Mouse (Mus musculus) forebrain, embryonic 10.5 days (tissue): ENCODE results near the gene Fam19a5. TPM values are rescaled to one million over a fixed set of nuclear protein-coding genes. Genes with fewer than 3 reads are reported as not detected.
A peak's percentile ranks its signal among the peaks of the same experiment; 100 is the strongest.

ENCODE experiments used
- DNase-seq: peaks from one replicate; pipeline ENCODE4 v3.0.0-alpha.2; 2017; ENCODE audit warnings: low spot score; ENCODE audit errors: extremely low spot score
- H3K27ac ChIP-seq: fragments of 300-500 bp; sonication (generic); 2 replicates; pipeline ENCODE4 v1.5.1; 2016; ENCODE audit warnings: mild to moderate bottlenecking
- H3K27me3 ChIP-seq: fragments of 300-500 bp; sonication (generic); 2 replicates; pipeline ENCODE4 v1.6.1; 2016; ENCODE audit warnings: mild to moderate bottlenecking; ENCODE audit not compliant: poor library complexity, severe bottlenecking
- H3K36me3 ChIP-seq: fragments of 300-500 bp; sonication (generic); replicated peaks from 2 replicates; pipeline ENCODE4 v1.6.1; 2016; ENCODE audit warnings: mild to moderate bottlenecking, moderate library complexity
- H3K4me1 ChIP-seq: fragments of 300-500 bp; sonication (generic); 2 replicates; pipeline ENCODE4 v1.6.1; 2016
- H3K4me3 ChIP-seq: fragments of 300-500 bp; sonication (generic); 2 replicates; pipeline ENCODE4 v1.5.1; 2016; ENCODE audit warnings: mild to moderate bottlenecking, moderate library complexity
- H3K9me3 ChIP-seq: fragments of 300-500 bp; sonication (generic); 2 replicates; pipeline ENCODE4 v1.6.1; 2016; ENCODE audit warnings: mild to moderate bottlenecking, moderate library complexity
- WGBS: fragments of 180-500 bp; shearing (Covaris S2); methylation state at CpG from one replicate; pipeline ENCODE4 v1.1.7; 2016; 5-methylcytosine and 5-hydroxymethylcytosine counted together
- polyA plus RNA-seq: library from polyadenylated mRNA; unstranded; fragments of >200 nt; fragmentation: Nextera tagmentation; extraction: Ambion mirVana; gene quantifications from 2 replicates; pipeline ENCODE4 v1.2.1, GENCODE M21; 2016

Fam19a5 gene
- polyA plus RNA-seq, 1 experiment from 2014 or later: 5.3 TPM

DNA sequence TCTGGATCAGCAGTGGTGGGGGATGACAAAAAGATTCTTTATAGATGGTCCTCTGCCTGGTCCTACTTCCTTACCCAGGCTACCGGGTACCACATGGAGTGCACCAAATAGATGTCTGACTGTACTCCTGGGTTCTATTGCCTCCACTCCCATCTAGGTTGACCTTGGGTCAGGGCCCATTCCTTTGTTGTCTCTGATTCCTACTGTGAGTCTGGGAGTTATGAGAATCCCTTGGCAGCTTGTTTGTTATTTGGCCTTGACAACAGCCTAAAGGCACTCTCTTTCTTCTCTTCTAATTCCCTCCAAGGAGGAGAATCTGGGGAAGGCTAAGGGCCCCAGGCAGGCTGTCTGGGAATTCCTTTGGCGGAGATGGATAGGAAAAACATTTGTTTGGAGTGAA is 105.6 kb downstream of the Fam19a5 start:
- Histone ChIP-seq H3K27me3 (no peaks in the 10 kb centered on the region), H3K27ac (0 out of 2 replicates have a peak overlapping the region, but pooled peaks have one; percentile 1), H3K36me3 (no peaks in the 10 kb centered on the region), H3K9me3 (no peaks in the 10 kb centered on the region), H3K4me1 (peaks cover 39% of the 10 kb centered on the region), H3K4me3 (no peak overlapping the region)
- WGBS: 74% methylated on average over 2 of the region's 2 CpGs
- no peak for DNase-seq

- H3K9me3 ChIP-seq: no peaks in the 10 kb centered on the region
- no peak for DNase-seq
- WGBS: 74% methylated on average over 6 of the region's 6 CpGs
- H3K36me3 ChIP-seq: peaks cover 2% of the 10 kb centered on the region; the same call in 1 of the 2 replicates
- no peak overlapping the region for H3K4me3 ChIP-seq
- H3K27me3 ChIP-seq: no peaks in the 10 kb centered on the region
- peaks cover 4% of the 10 kb centered on the region for H3K4me1 ChIP-seq
- no peak overlapping the region for H3K27ac ChIP-seq
These were observed 110.5 kb downstream of the Fam19a5 start for GRCm38 (mm10) chr15:87654551-87654950.

GRCm38 (mm10) chr15:87656496-87657155 is 112.5 kb downstream of the Fam19a5 start:
- peaks cover 12% of the 10 kb centered on the region; the same call in 1 of the 2 replicates for H3K36me3 ChIP-seq
- no peak for DNase-seq
- WGBS: 89% methylated on average over 20 of the region's 20 CpGs
- H3K27me3 ChIP-seq: no peaks in the 10 kb centered on the region
- H3K27ac ChIP-seq: no peak overlapping the region
- H3K4me3 ChIP-seq: no peak overlapping the region
- no peaks in the 10 kb centered on the region; the same call in 1 of the 2 replicates for H3K4me1 ChIP-seq
- H3K9me3 ChIP-seq: no peaks in the 10 kb centered on the region

- H3K36me3 ChIP-seq: peaks cover 12% of the 10 kb centered on the region; the same call in 1 of the 2 replicates
- peaks cover 4% of the 10 kb centered on the region for H3K9me3 ChIP-seq
- no peak for DNase-seq
- H3K27ac ChIP-seq: no peak overlapping the region
- no peaks in the 10 kb centered on the region for H3K27me3 ChIP-seq
- 95% methylated on average over 6 of the region's 6 CpGs for WGBS
- H3K4me3 ChIP-seq: no peak overlapping the region
- no peaks in the 10 kb centered on the region; the same call in 1 of the 2 replicates for H3K4me1 ChIP-seq
These were observed 115.6 kb downstream of the Fam19a5 start for GRCm38 (mm10) chr15:87659729-87660128.

GRCm38 (mm10) chr15:87661954-87662353 is 117.9 kb downstream of the Fam19a5 start:
- H3K27me3 ChIP-seq: no peaks in the 10 kb centered on the region
- no peak overlapping the region for H3K27ac ChIP-seq
- no peak for DNase-seq
- peaks cover 12% of the 10 kb centered on the region; the same call in 1 of the 2 replicates for H3K36me3 ChIP-seq
- peaks cover 7% of the 10 kb centered on the region for H3K9me3 ChIP-seq
- H3K4me3 ChIP-seq: no peak overlapping the region
- H3K4me1 ChIP-seq: peaks cover 3% of the 10 kb centered on the region
- WGBS: 91% methylated on average over 7 of the region's 7 CpGs

- H3K9me3 ChIP-seq: peaks cover 7% of the 10 kb centered on the region
- no peak for DNase-seq
- no peak overlapping the region for H3K4me3 ChIP-seq
- no peak overlapping the region for H3K27ac ChIP-seq
- peaks cover 5% of the 10 kb centered on the region; the same call in 1 of the 2 replicates for H3K36me3 ChIP-seq
- no peaks in the 10 kb centered on the region for H3K27me3 ChIP-seq
- 93% methylated on average over 13 of the region's 13 CpGs for WGBS
- peaks cover 16% of the 10 kb centered on the region for H3K4me1 ChIP-seq
These were observed 122.1 kb downstream of the Fam19a5 start for GRCm38 (mm10) chr15:87666041-87666750.

GRCm38 (mm10) chr15:87667416-87667815 is 123.3 kb downstream of the Fam19a5 start:
- peaks cover 5% of the 10 kb centered on the region; the same call in 1 of the 2 replicates for H3K36me3 ChIP-seq
- H3K4me1 ChIP-seq: peaks cover 27% of the 10 kb centered on the region
- no peak overlapping the region for H3K4me3 ChIP-seq
- 84% methylated on average over 7 of the region's 7 CpGs for WGBS
- H3K9me3 ChIP-seq: peaks cover 7% of the 10 kb centered on the region
- H3K27me3 ChIP-seq: no peaks in the 10 kb centered on the region
- DNase-seq: no peak
- 0 out of 2 replicates have a peak overlapping the region, but pooled peaks have one; percentile 35 for H3K27ac ChIP-seq

GRCm38 (mm10) chr15:87668112-87668511 is 124.0 kb downstream of the Fam19a5 start:
- H3K27me3 ChIP-seq: no peaks in the 10 kb centered on the region
- peaks cover 7% of the 10 kb centered on the region for H3K9me3 ChIP-seq
- H3K4me3 ChIP-seq: no peak overlapping the region
- DNase-seq: no peak
- H3K4me1 ChIP-seq: peaks cover 31% of the 10 kb centered on the region
- no peak overlapping the region for H3K27ac ChIP-seq
- 91% methylated on average over 5 of the region's 5 CpGs for WGBS
- H3K36me3 ChIP-seq: peaks cover 5% of the 10 kb centered on the region; the same call in 1 of the 2 replicates

- Histone ChIP-seq H3K27me3 (no peaks in the 10 kb centered on the region), H3K4me3 (no peak overlapping the region), H3K4me1 (peaks cover 27% of the 10 kb centered on the region), H3K27ac (no peak overlapping the region), H3K36me3 (0 out of 2 replicates have a peak, but pooled peaks cover 5% of the 10 kb centered on the region), H3K9me3 (no peaks in the 10 kb centered on the region)
- 82% methylated on average over 9 of the region's 9 CpGs for WGBS
- no peak for DNase-seq
These were observed 127.8 kb downstream of the Fam19a5 start for GRCm38 (mm10) chr15:87671929-87672328.

DNA sequence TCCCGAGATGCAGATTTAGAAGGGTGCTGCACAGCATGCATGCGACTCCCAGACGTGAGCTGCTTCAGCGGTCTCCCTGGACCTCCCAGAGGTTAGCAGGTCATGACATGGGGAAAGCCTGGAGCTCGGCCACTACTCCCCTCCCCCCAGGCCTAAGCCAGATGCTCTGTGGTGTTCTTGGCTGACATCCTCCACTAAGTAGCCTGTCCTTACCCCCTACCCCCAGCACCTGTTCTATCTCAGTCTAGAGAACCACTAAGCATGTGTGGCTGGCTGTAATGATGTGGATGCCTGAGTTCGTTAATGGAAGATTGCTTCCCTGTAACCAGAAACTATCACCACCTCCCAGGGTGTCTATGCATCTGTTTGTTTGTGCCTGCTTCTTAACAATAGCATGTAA is 134.6 kb downstream of the Fam19a5 start:
- Histone ChIP-seq H3K4me1 (peaks cover 11% of the 10 kb centered on the region), H3K27ac (0 out of 2 replicates have a peak overlapping the region, but pooled peaks have one; percentile 1), H3K9me3 (no peaks in the 10 kb centered on the region), H3K36me3 (peaks cover 13% of the 10 kb centered on the region), H3K27me3 (no peaks in the 10 kb centered on the region), H3K4me3 (no peak overlapping the region)
- 56% methylated on average over 6 of the region's 6 CpGs for WGBS
- DNase-seq: no peak

- H3K27ac ChIP-seq: no peak overlapping the region
- 77% methylated on average over 3 of the region's 3 CpGs for WGBS
- peaks cover 21% of the 10 kb centered on the region for H3K36me3 ChIP-seq
- no peak overlapping the region for H3K4me3 ChIP-seq
- no peaks in the 10 kb centered on the region for H3K9me3 ChIP-seq
- no peak for DNase-seq
- H3K27me3 ChIP-seq: no peaks in the 10 kb centered on the region
- peaks cover 21% of the 10 kb centered on the region for H3K4me1 ChIP-seq
These were observed 138.3 kb downstream of the Fam19a5 start for GRCm38 (mm10) chr15:87682410-87682809.

DNA sequence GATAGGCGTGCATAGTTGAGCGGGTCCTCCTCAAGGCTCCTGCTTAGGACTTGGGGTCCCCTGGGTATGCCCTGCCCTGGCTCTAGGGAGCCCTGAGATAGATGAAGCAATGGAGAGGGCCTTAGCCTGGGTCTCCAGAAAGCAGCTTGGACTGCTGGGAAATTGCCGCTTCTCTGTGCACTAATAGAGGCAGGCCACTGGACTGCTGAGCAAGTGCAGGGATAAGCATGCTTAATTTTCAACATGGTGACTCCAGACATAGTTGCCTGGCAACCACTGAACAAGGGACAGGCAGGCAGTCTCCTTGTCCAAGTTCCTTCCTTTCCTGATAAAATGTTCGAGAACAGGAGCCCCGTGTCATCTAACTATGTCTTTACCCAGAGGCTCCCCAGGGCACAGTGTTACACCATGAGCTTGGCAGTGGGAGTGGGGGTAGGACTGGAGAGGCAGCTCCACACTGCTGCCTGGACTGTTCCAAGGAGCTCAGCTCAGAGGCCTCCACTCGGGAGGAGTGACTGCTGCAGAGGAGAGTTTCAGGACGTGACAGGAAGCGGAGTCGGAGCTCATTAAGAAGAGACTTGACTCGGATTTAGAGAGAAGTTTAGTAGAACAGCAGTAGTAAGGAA is 142.4 kb downstream of the Fam19a5 start:
- H3K9me3 ChIP-seq: no peaks in the 10 kb centered on the region
- H3K4me3 ChIP-seq: no peak overlapping the region
- no peak for DNase-seq
- H3K27me3 ChIP-seq: no peaks in the 10 kb centered on the region
- H3K4me1 ChIP-seq: peaks cover 10% of the 10 kb centered on the region
- WGBS: 81% methylated on average over 10 of the region's 10 CpGs
- peak overlapping the region; percentile 58 for H3K27ac ChIP-seq
- peaks cover 17% of the 10 kb centered on the region for H3K36me3 ChIP-seq
